Mouse (Mus musculus) hindbrain, embryonic 16.5 days (tissue): Measurements from ENCODE around the gene Slc38a2. TPM values are rescaled to one million over a fixed set of nuclear protein-coding genes. Genes with fewer than 3 reads are reported as not detected.

Experiments
- ATAC-seq: fragments of 200-750 bp; cut with Nextera tagmentation; 2 replicates; pipeline ENCODE4 v1.8.0; 2017; ENCODE audit warnings: moderate TSS enrichment, moderate library complexity
- H3K27ac ChIP-seq: fragments of 300-500 bp; sonication (generic); 2 replicates; pipeline ENCODE4 v1.5.1; 2014; ENCODE audit warnings: low read depth, mild to moderate bottlenecking, control low read depth, low read length, moderate library complexity
- H3K27me3 ChIP-seq: fragments of 300-500 bp; sonication (generic); replicated peaks from 2 replicates; pipeline ENCODE4 v1.6.1; 2014; ENCODE audit warnings: low read length; ENCODE audit not compliant: control insufficient read depth, insufficient read depth
- H3K36me3 ChIP-seq: fragments of 300-500 bp; sonication (generic); 2 replicates; pipeline ENCODE4 v1.6.1; 2014; ENCODE audit warnings: mild to moderate bottlenecking, low read length, moderate library complexity, mixed read lengths; ENCODE audit not compliant: control insufficient read depth, insufficient read depth
- H3K4me1 ChIP-seq: fragments of 300-500 bp; sonication (generic); 2 replicates; pipeline ENCODE4 v1.6.1; 2014; ENCODE audit warnings: low read depth, low read length; ENCODE audit not compliant: control insufficient read depth, insufficient read depth
- H3K4me2 ChIP-seq: fragments of 300-500 bp; sonication (generic); 2 replicates; pipeline ENCODE4 v1.6.1; 2014; ENCODE audit warnings: mild to moderate bottlenecking, low read length, control low read depth, moderate library complexity
- H3K4me3 ChIP-seq: fragments of 300-500 bp; sonication (generic); 2 replicates; pipeline ENCODE4 v1.5.1; 2014; ENCODE audit warnings: mild to moderate bottlenecking, low read length, control low read depth, moderate library complexity
- H3K9ac ChIP-seq: fragments of 300-500 bp; sonication (generic); 2 replicates; pipeline ENCODE4 v1.6.1; 2014; ENCODE audit warnings: low read depth, mild to moderate bottlenecking, control low read depth, low read length, moderate library complexity
- H3K9me3 ChIP-seq: fragments of 300-500 bp; sonication (generic); 2 replicates; pipeline ENCODE4 v1.6.1; 2014; ENCODE audit warnings: mild to moderate bottlenecking, low read length, moderate library complexity; ENCODE audit not compliant: control insufficient read depth
- WGBS: fragments of 180-500 bp; shearing (Covaris S2); extraction: QIAGEN DNeasy Blood & Tissue Kit; methylation state at CpG from one replicate; pipeline ENCODE4 v1.1.7; 2014; 5-methylcytosine and 5-hydroxymethylcytosine counted together
- polyA plus RNA-seq: library from polyadenylated mRNA; unstranded; fragments of >200 nt; fragmentation: Nextera tagmentation; extraction: Ambion mirVana; gene quantifications from 2 replicates; pipeline ENCODE4 v1.2.1, GENCODE M21; 2015

Slc38a2 gene
- polyA plus RNA-seq, 1 experiment from 2014 or later: 87.4 TPM

DNA sequence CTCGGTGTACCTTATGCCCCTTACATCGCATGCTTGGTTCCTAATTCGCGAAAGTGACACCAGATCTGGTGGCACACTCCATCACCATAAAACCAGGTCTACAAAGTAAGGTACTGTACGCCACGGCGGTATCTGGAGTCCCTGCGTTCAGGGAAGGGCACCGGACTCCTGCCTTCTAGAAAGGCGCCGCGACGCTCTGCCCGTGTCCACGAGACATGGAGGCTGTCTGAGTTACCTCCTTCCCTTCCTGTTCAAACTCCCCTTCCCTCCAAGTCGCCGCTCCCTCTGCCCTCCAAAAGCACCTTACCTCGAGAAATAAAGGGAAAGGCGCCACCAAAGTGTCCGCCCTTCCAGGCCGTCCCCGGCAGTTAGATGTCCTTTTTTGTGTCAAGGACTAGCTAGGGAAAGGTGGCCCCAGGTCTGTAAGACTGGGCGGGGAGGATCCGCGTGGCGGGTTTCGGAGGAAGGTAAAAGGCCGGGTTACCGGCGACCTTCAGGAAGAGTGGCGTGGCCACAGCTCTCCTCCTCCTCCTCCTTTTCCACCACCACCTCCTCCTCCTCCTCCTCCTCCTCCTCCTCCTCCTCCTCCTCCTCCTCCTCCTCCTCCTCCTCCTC, 57.6 kb downstream of the Slc38a2 start:
- no peaks in the 10 kb centered on the region for H3K27me3 ChIP-seq
- under 1% methylated on average over 31 of the region's 31 CpGs for WGBS
- H3K36me3 ChIP-seq: no peaks in the 10 kb centered on the region
- H3K27ac ChIP-seq: peak overlapping the region; percentile 100
- H3K4me1 ChIP-seq: peaks cover 25% of the 10 kb centered on the region
- peak overlapping the region; percentile 87 for H3K4me2 ChIP-seq
- no peaks in the 10 kb centered on the region for H3K9me3 ChIP-seq
- ATAC-seq: peak; percentile 15
- H3K4me3 ChIP-seq: peak overlapping the region; percentile 92
- H3K9ac ChIP-seq: peak overlapping the region; percentile 100

DNA sequence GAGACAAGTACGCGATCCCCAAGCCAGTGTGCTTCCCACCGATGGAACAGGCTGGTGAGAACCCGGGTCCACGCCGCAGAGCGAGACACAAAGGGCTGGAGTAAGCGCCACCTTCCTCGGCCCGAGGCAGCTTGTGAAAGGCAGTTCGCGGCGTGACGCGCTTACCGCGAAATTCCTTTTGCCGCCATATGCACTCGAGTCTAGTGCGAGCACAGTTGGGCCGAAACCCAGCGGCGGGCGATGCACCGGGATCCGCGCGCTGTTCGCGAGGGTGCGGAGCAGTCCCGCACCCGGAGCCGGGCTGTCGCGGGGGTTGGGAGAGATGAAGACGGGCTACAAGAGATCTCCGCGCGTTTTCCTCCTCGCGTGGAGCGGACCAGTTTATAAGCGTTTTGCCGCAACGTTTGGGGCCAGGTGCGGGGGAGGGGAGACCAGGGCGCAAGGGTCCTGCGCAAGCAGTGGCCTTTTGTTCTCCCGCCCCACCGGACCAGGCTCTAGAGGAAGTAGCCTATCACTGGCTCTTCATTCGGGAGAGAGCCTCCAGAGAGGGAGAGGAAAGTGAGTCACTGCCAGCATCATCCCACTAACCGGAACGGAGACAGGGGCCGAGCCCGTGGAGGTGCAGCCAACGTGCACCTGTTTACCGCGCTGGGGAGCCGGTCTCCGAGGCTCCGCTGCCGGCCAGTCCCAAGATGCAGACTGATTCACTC, 58.3 kb downstream of the Slc38a2 start:
- Histone ChIP-seq H3K9me3 (no peaks in the 10 kb centered on the region), H3K36me3 (no peaks in the 10 kb centered on the region), H3K4me3 (peak overlapping the region; percentile 92), H3K4me2 (peak overlapping the region; percentile 87), H3K4me1 (peaks cover 25% of the 10 kb centered on the region), H3K9ac (peak overlapping the region; percentile 100), H3K27ac (peak overlapping the region; percentile 100), H3K27me3 (no peaks in the 10 kb centered on the region)
- under 1% methylated on average over 63 of the region's 63 CpGs for WGBS
- peak; percentile 53 for ATAC-seq

DNA sequence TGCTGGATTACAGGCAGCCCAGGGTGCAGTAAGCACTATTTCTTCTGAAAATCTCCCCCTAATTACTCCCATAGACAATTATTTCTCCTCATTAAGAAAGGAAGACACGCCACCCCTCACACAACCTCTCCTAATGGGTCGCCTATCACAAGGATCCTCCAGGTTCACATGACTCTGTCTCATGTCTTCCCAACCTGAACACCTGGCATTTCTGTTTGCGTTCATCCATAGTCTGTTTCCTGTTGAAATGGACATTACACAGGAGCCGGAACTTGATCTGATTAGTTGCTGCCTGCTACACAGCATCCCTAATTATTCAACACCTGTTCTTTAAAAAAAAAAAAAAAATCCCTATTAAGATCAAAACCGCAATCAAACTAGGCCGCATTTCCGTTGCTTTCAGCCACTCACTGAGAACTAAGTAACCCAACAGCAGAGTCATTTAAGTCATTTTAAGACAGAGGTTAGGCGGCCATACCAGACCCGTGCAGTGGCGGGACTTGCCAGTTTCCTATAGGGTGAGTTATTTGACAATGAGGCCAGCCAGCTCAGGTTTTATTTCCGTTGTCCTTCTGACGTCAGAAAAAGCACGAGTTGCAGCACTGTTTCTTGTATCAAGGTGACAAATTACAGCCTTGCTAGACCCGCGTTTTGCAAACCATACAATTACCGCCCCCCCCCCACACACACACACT, 59.1 kb downstream of the Slc38a2 start:
- 7% methylated on average over 16 of the region's 16 CpGs for WGBS
- no peaks in the 10 kb centered on the region for H3K27me3 ChIP-seq
- peak overlapping the region; percentile 100 for H3K9ac ChIP-seq
- no peaks in the 10 kb centered on the region for H3K9me3 ChIP-seq
- H3K4me2 ChIP-seq: peak overlapping the region; percentile 87
- H3K4me1 ChIP-seq: peaks cover 25% of the 10 kb centered on the region
- peak overlapping the region; percentile 92 for H3K4me3 ChIP-seq
- no peak for ATAC-seq
- no peaks in the 10 kb centered on the region for H3K36me3 ChIP-seq
- H3K27ac ChIP-seq: peak overlapping the region; percentile 100

DNA sequence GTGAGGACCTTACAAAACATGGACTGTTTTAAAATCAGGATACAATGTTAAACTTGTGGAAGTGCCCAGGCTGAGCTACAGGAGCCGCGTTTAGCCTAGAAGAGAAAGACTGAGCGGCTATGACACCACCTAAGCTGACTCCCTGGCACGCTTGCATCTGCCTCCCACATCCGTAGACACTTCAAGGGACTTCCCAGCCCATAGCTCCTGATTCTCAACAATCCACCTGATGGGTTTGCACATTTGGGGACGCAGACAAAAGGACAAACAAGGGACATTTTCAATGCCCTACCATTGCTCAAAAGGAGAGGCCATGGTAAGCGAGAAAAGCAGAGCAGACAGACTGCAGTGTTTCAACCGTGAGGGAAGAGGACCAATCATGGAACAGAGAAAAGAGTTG, 59.9 kb downstream of the Slc38a2 start:
- Histone ChIP-seq H3K4me1 (peaks cover 25% of the 10 kb centered on the region), H3K9me3 (no peaks in the 10 kb centered on the region), H3K27ac (peak overlapping the region; percentile 34; the same call in 1 of the 2 replicates), H3K36me3 (no peaks in the 10 kb centered on the region), H3K4me2 (peak overlapping the region; percentile 87), H3K27me3 (no peaks in the 10 kb centered on the region), H3K4me3 (peak overlapping the region; percentile 92), H3K9ac (peak overlapping the region; percentile 100)
- 49% methylated on average over 8 of the region's 8 CpGs for WGBS
- no peak for ATAC-seq

DNA sequence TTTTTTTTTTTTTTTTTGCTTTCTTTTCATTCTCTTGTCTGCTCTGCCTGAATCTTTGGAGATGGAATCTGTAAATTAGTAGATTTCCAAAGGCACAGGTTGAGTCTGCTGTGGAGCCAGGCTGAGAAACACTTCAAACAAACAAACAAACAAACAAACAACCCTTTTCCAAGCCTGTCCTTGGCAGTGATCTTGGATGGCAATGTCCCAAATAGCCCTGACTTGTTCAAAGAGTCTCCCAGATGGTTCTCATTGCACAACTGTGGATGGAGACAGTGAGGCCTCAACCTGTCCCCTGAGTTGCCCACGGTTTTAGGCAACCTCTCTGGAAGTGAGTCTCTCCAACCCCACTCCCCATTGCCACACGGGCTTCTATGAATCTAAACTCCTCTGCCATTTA, 60.9 kb downstream of the Slc38a2 start:
- peak overlapping the region; percentile 87 for H3K4me2 ChIP-seq
- peaks cover 24% of the 10 kb centered on the region for H3K4me1 ChIP-seq
- no peaks in the 10 kb centered on the region for H3K27me3 ChIP-seq
- no peaks in the 10 kb centered on the region for H3K36me3 ChIP-seq
- no peaks in the 10 kb centered on the region for H3K9me3 ChIP-seq
- H3K27ac ChIP-seq: no peak overlapping the region
- 57% methylated on average over 2 of the region's 2 CpGs for WGBS
- H3K9ac ChIP-seq: no peak overlapping the region
- peak overlapping the region; percentile 92; the same call in 1 of the 2 replicates for H3K4me3 ChIP-seq
- no peak for ATAC-seq

DNA sequence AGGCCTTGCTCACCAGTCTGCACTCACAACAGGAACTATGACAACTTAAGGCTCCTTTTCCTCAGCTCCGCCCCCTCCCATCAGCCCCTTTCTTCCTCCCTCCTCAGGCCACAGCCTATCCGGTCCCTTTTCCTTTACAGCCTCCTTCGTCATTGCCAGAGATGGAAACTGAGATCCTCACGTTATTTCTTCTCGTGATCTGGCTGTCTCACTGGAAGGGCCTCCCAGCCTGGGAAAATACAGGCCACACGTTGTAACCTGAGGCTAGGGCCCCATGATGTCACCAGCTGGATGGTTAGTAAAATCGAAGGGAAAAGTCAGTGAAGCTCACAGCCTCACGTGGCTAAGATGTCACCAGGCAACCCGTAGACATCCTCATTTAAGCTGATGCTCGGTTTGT, 61.4 kb downstream of the Slc38a2 start:
- no peaks in the 10 kb centered on the region for H3K36me3 ChIP-seq
- H3K4me2 ChIP-seq: peak overlapping the region; percentile 22
- no peak for ATAC-seq
- peaks cover 23% of the 10 kb centered on the region for H3K4me1 ChIP-seq
- H3K4me3 ChIP-seq: 0 out of 2 replicates have a peak overlapping the region, but pooled peaks have one; percentile 4
- 55% methylated on average over 10 of the region's 10 CpGs for WGBS
- no peaks in the 10 kb centered on the region for H3K9me3 ChIP-seq
- peak overlapping the region; percentile 10; the same call in 1 of the 2 replicates for H3K27ac ChIP-seq
- H3K9ac ChIP-seq: no peak overlapping the region
- no peaks in the 10 kb centered on the region for H3K27me3 ChIP-seq

Other genes with a start within 250 kb of the Slc38a2 start
- 39.4 and 41.5 TPM in 2 replicates for gene Scaf11, start 238.9 kb downstream of the Slc38a2 start, polyA plus RNA-seq
- 127 and 139 TPM in 2 replicates for gene Slc38a1, start 56.8 kb downstream of the Slc38a2 start, polyA plus RNA-seq